Mouse (Mus musculus): ENCODE measurements around the gene Slc26a3.

- TF ChIP-seq CTCF (IDR thresholded peaks at IDR 0.05; ENCODE audit: insufficient read depth, low read depth, low read length), result no peak
- TF ChIP-seq POLR2A (IDR thresholded peaks at IDR 0.05; ENCODE audit: insufficient read depth, low read depth, low read length), result no peak
Observed at GRCm38 (mm10) chr12:31508496-31508895, 117.8 kb downstream of the Slc26a3 start.
